Mouse (Mus musculus) bone marrow, adult 2 months (tissue): ENCODE measurements around the gene Srsf10.

ENCODE experiments used
- CTCF ChIP-seq: fragments of 200-500 bp; IDR thresholded peaks from 2 replicates; pipeline ENCODE4 v1.5.1; 2011; ENCODE audit warnings: low read length, control low read depth; ENCODE audit not compliant: control insufficient read depth, insufficient read depth
- POLR2A ChIP-seq: fragments of 200-500 bp; IDR thresholded peaks from 2 replicates; pipeline ENCODE4 v1.6.1; 2011; ENCODE audit warnings: low read depth, mild to moderate bottlenecking, control low read depth, low read length, borderline replicate concordance; ENCODE audit not compliant: control insufficient read depth

DNA sequence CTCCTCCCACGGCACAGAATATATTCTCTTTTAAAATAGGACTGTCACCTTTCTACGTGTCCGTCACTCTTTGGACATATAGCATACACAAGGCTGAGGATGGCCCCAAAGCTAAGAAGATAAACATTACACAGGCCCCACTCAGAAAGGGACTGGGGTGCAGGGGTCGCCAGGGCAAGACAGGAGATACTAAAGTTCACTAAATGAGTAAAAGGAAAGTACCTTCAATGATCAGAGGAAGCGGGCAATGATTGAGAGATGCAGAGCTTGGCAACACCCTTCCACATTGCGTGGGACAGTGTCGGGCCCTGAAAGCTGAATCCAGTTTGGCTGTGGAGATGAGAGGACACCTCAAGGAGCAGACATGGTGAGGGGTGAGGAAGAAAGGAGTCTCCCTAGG lies 40.7 kb upstream of the Srsf10 start:
- TF ChIP-seq CTCF (no peak), POLR2A (no peak)
